Comparison of ENCODE assay signal across 8 mouse cellular contexts in the genomic region with DNA sequence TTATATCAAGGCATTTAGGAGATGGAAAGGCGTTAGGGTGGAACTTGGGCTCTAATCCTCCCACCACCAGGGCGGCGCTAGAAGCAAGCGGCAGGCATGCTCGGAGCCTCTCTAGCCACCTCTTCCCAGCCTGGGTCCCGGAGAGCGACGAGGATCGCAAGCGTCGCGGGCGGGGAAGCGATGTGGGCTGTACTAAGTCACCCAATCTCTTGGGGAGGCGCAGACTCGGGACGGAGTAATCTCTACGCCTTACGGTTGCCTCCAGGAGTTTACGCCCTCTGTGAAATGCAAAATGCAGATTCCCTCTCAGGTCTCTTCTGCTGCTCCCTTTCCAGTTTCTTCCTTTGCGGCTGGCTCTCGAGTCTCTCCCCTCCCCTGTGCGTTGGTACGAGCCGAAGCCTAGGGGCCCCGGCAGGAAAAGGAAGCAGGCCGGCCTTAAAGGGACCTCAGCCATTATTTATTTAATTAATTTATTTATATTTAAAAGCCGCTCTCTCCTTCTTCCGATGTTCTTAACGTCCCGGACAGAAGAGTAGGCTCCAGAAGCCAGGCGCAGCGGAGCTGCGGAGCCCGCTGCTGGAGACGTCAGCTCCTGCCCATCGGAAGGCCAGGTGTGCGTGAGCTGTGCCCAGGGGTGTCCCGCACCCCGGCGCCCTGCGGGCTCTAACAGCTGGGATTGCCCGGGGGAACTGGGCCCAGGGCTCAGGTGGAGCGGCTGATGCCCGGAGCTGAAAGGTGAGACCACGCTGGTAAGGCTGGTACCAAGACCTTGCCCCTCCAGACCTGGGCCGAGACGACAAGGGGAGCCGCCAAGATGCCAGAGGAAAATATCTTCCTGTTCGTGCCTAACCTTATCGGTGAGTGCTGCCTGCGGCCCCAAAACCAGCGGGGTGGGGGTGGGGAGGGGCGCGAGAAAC. TPM values are rescaled to one million over a fixed set of nuclear protein-coding genes. Genes with fewer than 3 reads are reported as not detected.
A peak's percentile ranks its signal among the peaks of the same experiment; 100 is the strongest.
DNase-seq lines count a peak whose midpoint lies in the region; ATAC-seq lines count a peak whose summit lies in the region.

Cdiptos (minus strand) TSS at position 149 of the 917 bp plus-strand sequence.

- H3K27ac ChIP-seq in hindbrain, embryonic 12.5 days = peak within 1 kb of the TSS; percentile 96

- H3K36me3 ChIP-seq in hindbrain, embryonic 12.5 days = peaks cover 38% of the 10 kb centered on the region

- peak within 1 kb of the TSS; percentile 92 for H3K9ac ChIP-seq in hindbrain, embryonic 12.5 days

- peak; percentile 94 for ATAC-seq in hindbrain, embryonic 12.5 days (ENCODE audit: low FRiP score)

- peak; percentile 97 for DNase-seq in MN1 (ENCODE audit: low spot score)
- peak; percentile 96 for DNase-seq in cerebellum, adult 9-10 months
- peak; percentile 88 to 98 for DNase-seq in frontal cortex, adult 2 months (ENCODE audit: extremely low spot score in 1 of 2, low spot score in 1 of 2)
- DNase-seq in layer of hippocampus, postnatal 14 days (ENCODE audit: low spot score in 2 of 2) = peak; percentile 96
- peak; percentile 99 for DNase-seq in lung, postnatal 14 days
- DNase-seq in retina, adult 2 months (ENCODE audit: low read depth, low spot score) = peak; percentile 90
- DNase-seq in thymus, postnatal 36 days = peak; percentile 94 to 95

- no peaks in the 10 kb centered on the region for H3K27me3 ChIP-seq in hindbrain, embryonic 12.5 days

- peaks cover 14% of the 10 kb centered on the region for H3K4me1 ChIP-seq in hindbrain, embryonic 12.5 days

- peak within 1 kb of the TSS; percentile 79 for H3K4me3 ChIP-seq in hindbrain, embryonic 12.5 days

- WGBS in hindbrain, embryonic 12.5 days = under 1% methylated on average over 54 of the region's 55 CpGs

- peak within 1 kb of the TSS; percentile 89 for H3K4me2 ChIP-seq in hindbrain, embryonic 12.5 days (replicated peaks)

- H3K9me3 ChIP-seq in hindbrain, embryonic 12.5 days (replicated peaks) = no peaks in the 10 kb centered on the region

RNA-seq across cellular contexts. Expression of gene Cdiptos, which starts in this region (rescaled TPM):
- polyA plus RNA-seq in frontal cortex, adult 2 months (2012; rRNA removed) = 0.80 and 1.0 TPM in 2 replicates
- 0.92 and 1.4 TPM in 2 replicates for polyA plus RNA-seq in hindbrain, embryonic 12.5 days (2016; fragmentation: Nextera tagmentation; extraction: Ambion mirVana)
- total RNA-seq in layer of hippocampus, postnatal 14 days (2021) = under 1 TPM; 0.30 to 0.79 TPM

Comparison
In these comparisons a context has a peak if more than half of its experiments do, and no peak if none do; other contexts are left out.
1. Peak in every context shown above with its lines: DNase-seq, ATAC-seq, H3K4me3 ChIP-seq and H3K27ac ChIP-seq.
2. Peak in DNase-seq in layer of hippocampus, postnatal 14 days; RNA of the gene not detected or under 1 TPM.